Mouse (Mus musculus): ENCODE data around the gene Vmn1r114. TPM values are rescaled to one million over a fixed set of nuclear protein-coding genes. Genes with fewer than 3 reads are reported as not detected.

Gene Vmn1r114
- polyA plus RNA-seq (2014; fragmentation: Illumina TruSeq; extraction: RNeasy Lipid Tissue Mini Kit (QIAGEN cat#74804); ENCODE audit: low read depth, low replicate concordance): not detected

DNA sequence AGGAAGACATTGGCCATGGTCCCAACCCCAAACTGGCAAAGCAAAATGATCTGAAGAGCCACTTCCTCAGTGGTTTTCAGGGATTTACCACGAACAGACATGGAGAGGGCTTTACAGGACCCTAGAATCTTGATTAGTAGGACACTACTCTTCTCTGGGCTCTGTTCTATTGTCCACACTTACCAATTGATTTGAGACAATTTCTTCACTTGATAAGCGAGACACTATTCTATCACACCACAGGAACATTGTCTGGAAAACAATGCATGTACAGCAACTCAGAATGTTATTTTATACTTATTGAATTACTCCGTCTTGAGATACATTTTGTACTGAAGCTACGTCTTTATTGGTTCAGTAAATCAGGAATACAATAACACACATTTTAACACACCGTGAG, at the start of gene Vmn1r114:
Vmn1r114 (minus strand) TSS at position 101 of the 400 bp plus-strand sequence.

DNA sequence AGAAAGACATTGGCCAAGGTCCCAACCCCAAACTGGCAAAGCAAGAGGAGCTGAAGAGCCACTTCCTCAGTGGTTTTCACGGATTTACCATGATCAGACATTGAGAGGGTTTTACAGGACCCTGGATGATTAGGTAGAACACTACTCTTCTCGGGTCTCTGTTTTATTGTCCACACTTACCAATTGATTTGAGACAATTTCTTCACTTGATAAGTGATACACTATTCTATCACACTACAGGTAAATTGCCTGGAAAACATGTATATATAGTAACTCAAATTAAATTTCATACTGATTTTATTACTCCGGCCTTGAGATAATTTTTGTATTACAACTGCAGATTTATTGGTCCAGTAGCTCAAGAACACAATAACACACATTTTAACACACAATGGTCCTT, 32.9 kb upstream of the Vmn1r114 start, which contains the start of gene Vmn1r115:
Vmn1r115 (minus strand) TSS at position 101 of the 400 bp plus-strand sequence.

DNA sequence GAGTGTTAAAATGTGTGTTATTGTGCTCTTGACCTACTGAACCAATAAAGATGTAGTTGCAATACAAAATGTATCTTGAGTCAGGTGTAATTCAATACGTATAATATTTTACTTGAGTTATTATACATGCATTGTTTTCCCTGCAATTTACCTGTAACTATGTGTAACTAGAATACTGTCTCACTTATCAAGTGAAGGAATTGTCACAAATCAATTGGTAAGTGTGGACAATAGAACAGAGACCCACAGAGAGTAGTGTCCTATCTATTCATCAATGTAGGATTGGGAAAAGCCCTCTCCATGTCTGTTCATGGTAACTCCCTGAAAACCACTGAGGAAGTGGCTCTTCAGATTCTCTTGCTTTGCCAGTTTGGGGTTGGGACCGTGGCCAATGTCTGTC, 25.0 kb downstream of the Vmn1r114 start, which contains the start of gene Vmn1r113:
Vmn1r113 (plus strand) TSS at position 301 of the 400 bp plus-strand sequence.

DNA sequence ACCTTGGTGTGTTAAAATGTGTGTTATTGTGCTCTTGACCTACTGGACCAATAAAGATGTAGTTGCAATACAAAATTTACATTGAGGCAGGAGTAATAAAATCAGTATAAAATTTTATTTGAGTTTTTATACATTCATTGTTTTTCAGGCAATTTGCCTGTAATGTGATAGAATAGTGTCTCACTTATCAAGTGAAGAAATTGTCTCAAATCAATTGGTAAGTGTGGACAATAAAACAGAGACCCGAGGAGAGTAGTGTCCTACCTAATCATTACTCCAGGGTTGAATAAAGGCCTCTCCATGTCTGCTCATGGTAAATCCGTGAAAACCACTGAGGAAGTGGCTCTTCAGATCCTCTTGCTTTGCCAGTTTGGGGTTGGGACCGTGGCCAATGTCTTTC, 41.1 kb downstream of the Vmn1r114 start, which contains the start of gene Vmn1r112:
Vmn1r112 (plus strand) TSS at position 301 of the 400 bp plus-strand sequence.

Other genes with a start within 250 kb of the Vmn1r114 start
- gene Gm4141, start 235.9 kb downstream of the Vmn1r114 start, polyA plus RNA-seq (2014; fragmentation: Illumina TruSeq; extraction: RNeasy Lipid Tissue Mini Kit (QIAGEN cat#74804); ENCODE audit: low read depth, low replicate concordance): not detected
- 0.60 TPM for gene Gm4513, start 213.2 kb downstream of the Vmn1r114 start, polyA plus RNA-seq (2014; fragmentation: Illumina TruSeq; extraction: RNeasy Lipid Tissue Mini Kit (QIAGEN cat#74804); ENCODE audit: low read depth, low replicate concordance)
- not detected for gene Vmn1r107, start 143.3 kb downstream of the Vmn1r114 start, polyA plus RNA-seq (2014; fragmentation: Illumina TruSeq; extraction: RNeasy Lipid Tissue Mini Kit (QIAGEN cat#74804); ENCODE audit: low read depth, low replicate concordance)
- gene Vmn1r111, start 109.0 kb downstream of the Vmn1r114 start, polyA plus RNA-seq (2014; fragmentation: Illumina TruSeq; extraction: RNeasy Lipid Tissue Mini Kit (QIAGEN cat#74804); ENCODE audit: low read depth, low replicate concordance): not detected
- gene Gm10668, start 81.6 kb downstream of the Vmn1r114 start, polyA plus RNA-seq (2014; fragmentation: Illumina TruSeq; extraction: RNeasy Lipid Tissue Mini Kit (QIAGEN cat#74804); ENCODE audit: low read depth, low replicate concordance): 0.20 TPM
- not detected for gene Vmn1r112, start 41.0 kb downstream of the Vmn1r114 start, polyA plus RNA-seq (2014; fragmentation: Illumina TruSeq; extraction: RNeasy Lipid Tissue Mini Kit (QIAGEN cat#74804); ENCODE audit: low read depth, low replicate concordance)
- gene Vmn1r113, start 24.9 kb downstream of the Vmn1r114 start, polyA plus RNA-seq (2014; fragmentation: Illumina TruSeq; extraction: RNeasy Lipid Tissue Mini Kit (QIAGEN cat#74804); ENCODE audit: low read depth, low replicate concordance): not detected
- gene Vmn1r115, start 32.8 kb upstream of the Vmn1r114 start, polyA plus RNA-seq (2014; fragmentation: Illumina TruSeq; extraction: RNeasy Lipid Tissue Mini Kit (QIAGEN cat#74804); ENCODE audit: low read depth, low replicate concordance): not detected
- not detected for gene Vmn1r116, start 60.1 kb upstream of the Vmn1r114 start, polyA plus RNA-seq (2014; fragmentation: Illumina TruSeq; extraction: RNeasy Lipid Tissue Mini Kit (QIAGEN cat#74804); ENCODE audit: low read depth, low replicate concordance)
- not detected for gene Vmn1r117, start 71.9 kb upstream of the Vmn1r114 start, polyA plus RNA-seq (2014; fragmentation: Illumina TruSeq; extraction: RNeasy Lipid Tissue Mini Kit (QIAGEN cat#74804); ENCODE audit: low read depth, low replicate concordance)
- gene Vmn1r118, start 100.2 kb upstream of the Vmn1r114 start, polyA plus RNA-seq (2014; fragmentation: Illumina TruSeq; extraction: RNeasy Lipid Tissue Mini Kit (QIAGEN cat#74804); ENCODE audit: low read depth, low replicate concordance): not detected
- gene Vmn1r119, start 200.3 kb upstream of the Vmn1r114 start, polyA plus RNA-seq (2014; fragmentation: Illumina TruSeq; extraction: RNeasy Lipid Tissue Mini Kit (QIAGEN cat#74804); ENCODE audit: low read depth, low replicate concordance): not detected
- not detected for gene Vmn1r120, start 241.6 kb upstream of the Vmn1r114 start, polyA plus RNA-seq (2014; fragmentation: Illumina TruSeq; extraction: RNeasy Lipid Tissue Mini Kit (QIAGEN cat#74804); ENCODE audit: low read depth, low replicate concordance)